Mouse (Mus musculus): ENCODE data around the gene St6galnac6. TPM values are rescaled to one million over a fixed set of nuclear protein-coding genes. Genes with fewer than 3 reads are reported as not detected.

Gene St6galnac6
- total and polyA plus RNA-seq, 3 experiments, result 12.5 to 26.5 TPM; not detected in 1

- H3K4me1 ChIP-seq (ENCODE audit: control insufficient read depth in 1 of 2, insufficient read depth in 2 of 2, low read length in 2 of 2), result no peaks in the 10 kb centered on the region
- no peak overlapping the region for H3K27ac ChIP-seq (ENCODE audit: control insufficient read depth, low read depth, low read length)
- TF ChIP-seq SIN3A (IDR thresholded peaks at IDR 0.05; ENCODE audit: low read length) (no peak), HCFC1 (IDR thresholded peaks at IDR 0.05; ENCODE audit: low read depth, low read length) (no peak), KAT2A (conservative IDR thresholded peaks at IDR 0.05; ENCODE audit: low read depth, low read length) (no peak), NRF1 (IDR thresholded peaks at IDR 0.05; ENCODE audit: insufficient read depth, low read depth, low read length, poor library complexity, severe bottlenecking) (no peak), ELF1 (IDR thresholded peaks at IDR 0.05; ENCODE audit: low read depth, low read length) (no peak), MAFK (IDR thresholded peaks at IDR 0.05; ENCODE audit: borderline replicate concordance, low read depth, low read length) (no peak), USF1 (IDR thresholded peaks at IDR 0.05; ENCODE audit: low read depth, low read length) (no peak), GATA1 (IDR thresholded peaks at IDR 0.05; ENCODE audit: low read depth, low read length) (no peak), SMC3 (IDR thresholded peaks at IDR 0.05; ENCODE audit: low read depth, low read length) (no peak), MAX (IDR thresholded peaks at IDR 0.05; ENCODE audit: low read length) (no peak), UBTF (IDR thresholded peaks at IDR 0.05; ENCODE audit: borderline replicate concordance, insufficient read depth, low read depth, low read length) (no peak), BHLHE40 (IDR thresholded peaks at IDR 0.05; ENCODE audit: borderline replicate concordance, low read depth, low read length) (no peak), MYC (IDR thresholded peaks at IDR 0.05; ENCODE audit: low read depth, low read length) (no peak), ZC3H11A (IDR thresholded peaks at IDR 0.05; ENCODE audit: low read depth, low read length) (no peak)
- H3K79me2 ChIP-seq (ENCODE audit: control insufficient read depth, insufficient read depth, low read length, poor library complexity), result no peaks in the 10 kb centered on the region
- no peak overlapping the region for H3K9ac ChIP-seq (ENCODE audit: control insufficient read depth, low read depth, low read length, poor library complexity, severe bottlenecking)
- no peak overlapping the region for H3K4me3 ChIP-seq (ENCODE audit: control insufficient read depth in 1 of 2, insufficient read depth in 1 of 2, low read depth in 2 of 2, low read length in 2 of 2)
- no peak for DNase-seq (ENCODE audit: low read depth, low spot score)
- no peaks in the 10 kb centered on the region for H3K36me3 ChIP-seq (ENCODE audit: control insufficient read depth in 1 of 2, insufficient read depth in 2 of 2, low read length in 2 of 2)
- no peaks in the 10 kb centered on the region for H3K9me3 ChIP-seq (replicated peaks; ENCODE audit: insufficient read depth, low read length)
- no peaks in the 10 kb centered on the region for H3K27me3 ChIP-seq (ENCODE audit: control insufficient read depth in 1 of 2, insufficient read depth in 2 of 2, low read length in 2 of 2)
These were observed 48.3 kb upstream of the St6galnac6 start for GRCm38 (mm10) chr2:32551236-32551635.

- H3K9me3 ChIP-seq (replicated peaks; ENCODE audit: insufficient read depth, low read length), result no peaks in the 10 kb centered on the region
- H3K27me3 ChIP-seq (ENCODE audit: control insufficient read depth in 1 of 2, insufficient read depth in 2 of 2, low read length in 2 of 2), result no peaks in the 10 kb centered on the region
- no peak for DNase-seq (ENCODE audit: low read depth, low spot score)
- H3K36me3 ChIP-seq (ENCODE audit: control insufficient read depth in 1 of 2, insufficient read depth in 2 of 2, low read length in 2 of 2), result no peaks in the 10 kb centered on the region
- H3K79me2 ChIP-seq (ENCODE audit: control insufficient read depth, insufficient read depth, low read length, poor library complexity), result no peaks in the 10 kb centered on the region
- H3K4me3 ChIP-seq (ENCODE audit: control insufficient read depth in 1 of 2, insufficient read depth in 1 of 2, low read depth in 2 of 2, low read length in 2 of 2), result no peak overlapping the region
- no peak overlapping the region for H3K27ac ChIP-seq (ENCODE audit: control insufficient read depth, low read depth, low read length)
- no peak overlapping the region for H3K9ac ChIP-seq (ENCODE audit: control insufficient read depth, low read depth, low read length, poor library complexity, severe bottlenecking)
- TF ChIP-seq MXI1 (IDR thresholded peaks at IDR 0.05; ENCODE audit: low read depth, low read length), result no peak
- no peaks in the 10 kb centered on the region for H3K4me1 ChIP-seq (ENCODE audit: control insufficient read depth in 1 of 2, insufficient read depth in 2 of 2, low read length in 2 of 2)
These were observed 45.8 kb upstream of the St6galnac6 start for GRCm38 (mm10) chr2:32553592-32554148.

All from MEL (cell line).